Mouse (Mus musculus) thymus, adult 2 months (tissue): ENCODE measurements around the gene Borcs5. TPM values are rescaled to one million over a fixed set of nuclear protein-coding genes. Genes with fewer than 3 reads are reported as not detected.

Source experiments
- DNase-seq: peaks from one replicate; pipeline ENCODE4 v3.0.0; 2021
- H3K27ac ChIP-seq: fragments of 200-500 bp; 2 replicates; pipeline ENCODE4 v1.5.1; 2012; ENCODE audit warnings: low read length, control low read depth; ENCODE audit not compliant: control insufficient read depth, insufficient read depth
- H3K27me3 ChIP-seq: fragments of 200-500 bp; 2 replicates; pipeline ENCODE4 v1.6.1; 2012; ENCODE audit warnings: mild to moderate bottlenecking, low read length, moderate library complexity, mixed read lengths; ENCODE audit not compliant: control insufficient read depth, insufficient read depth
- H3K36me3 ChIP-seq: fragments of 200-500 bp; 2 replicates; pipeline ENCODE4 v1.6.1; 2012; ENCODE audit warnings: mild to moderate bottlenecking, low read length, moderate library complexity; ENCODE audit not compliant: control insufficient read depth, insufficient read depth
- H3K4me1 ChIP-seq: fragments of 200-500 bp; replicated peaks from 2 replicates; pipeline ENCODE4 v1.6.1; 2012; ENCODE audit warnings: low read length; ENCODE audit not compliant: control insufficient read depth, insufficient read depth
- H3K4me3 ChIP-seq: fragments of 200-500 bp; 2 replicates; pipeline ENCODE4 v1.5.1; 2012; ENCODE audit warnings: mild to moderate bottlenecking, low read length, control low read depth, moderate library complexity; ENCODE audit not compliant: control insufficient read depth, insufficient read depth
- CTCF ChIP-seq: fragments of 200-500 bp; IDR thresholded peaks from 2 replicates; pipeline ENCODE4 v1.5.1; 2012; ENCODE audit warnings: mild to moderate bottlenecking, control low read depth, low read length, moderate library complexity, borderline replicate concordance; ENCODE audit not compliant: control insufficient read depth, poor library complexity, insufficient read depth; ENCODE audit errors: extremely low read depth
- POLR2A ChIP-seq: fragments of 200-500 bp; IDR thresholded peaks from 2 replicates; pipeline ENCODE4 v1.6.1; 2012; ENCODE audit warnings: mild to moderate bottlenecking, low read length, control low read depth, moderate library complexity; ENCODE audit not compliant: control insufficient read depth, poor library complexity, insufficient read depth; ENCODE audit errors: extremely low read depth
- WGBS: fragments of 180-500 bp; shearing (Covaris S2); methylation state at CpG from one replicate; pipeline ENCODE4 v1.1.7; 2018; 5-methylcytosine and 5-hydroxymethylcytosine counted together
- polyA plus RNA-seq: library from polyadenylated mRNA; depleted of rRNA; stranded (reverse); fragments of >200 nt; gene quantifications from 2 replicates; pipeline ENCODE4 v1.2.3, GENCODE M21; 2012

The Borcs5 gene
- polyA plus RNA-seq, 1 experiment: 16.9 TPM

DNA sequence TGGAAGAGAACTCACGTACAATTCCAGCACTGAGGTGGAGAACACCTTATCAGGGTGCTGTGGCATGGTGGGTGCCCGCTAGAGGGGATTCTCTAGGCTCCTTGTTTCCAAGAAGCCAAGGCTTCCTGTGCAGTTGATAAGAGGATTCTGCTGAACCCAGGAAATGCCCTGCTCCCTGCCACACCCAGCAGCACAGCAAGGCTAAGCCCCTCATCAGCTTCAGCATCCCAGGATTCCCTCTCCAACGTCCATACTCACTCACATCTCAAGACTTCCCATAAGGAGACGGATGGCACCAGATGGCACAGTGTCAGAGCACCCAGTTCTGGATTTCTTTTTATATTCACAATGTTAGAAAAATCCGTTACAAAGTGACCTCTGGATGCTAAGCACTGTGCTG, 79.8 kb downstream of the Borcs5 start:
- TF ChIP-seq CTCF (no peak), POLR2A (no peak)
- H3K27ac ChIP-seq: no peak overlapping the region
- 94% methylated on average over 5 of the region's 5 CpGs for WGBS
- H3K4me3 ChIP-seq: no peak overlapping the region
- H3K4me1 ChIP-seq: no peaks in the 10 kb centered on the region
- no peaks in the 10 kb centered on the region for H3K36me3 ChIP-seq
- DNase-seq: no peak
- no peaks in the 10 kb centered on the region for H3K27me3 ChIP-seq

DNA sequence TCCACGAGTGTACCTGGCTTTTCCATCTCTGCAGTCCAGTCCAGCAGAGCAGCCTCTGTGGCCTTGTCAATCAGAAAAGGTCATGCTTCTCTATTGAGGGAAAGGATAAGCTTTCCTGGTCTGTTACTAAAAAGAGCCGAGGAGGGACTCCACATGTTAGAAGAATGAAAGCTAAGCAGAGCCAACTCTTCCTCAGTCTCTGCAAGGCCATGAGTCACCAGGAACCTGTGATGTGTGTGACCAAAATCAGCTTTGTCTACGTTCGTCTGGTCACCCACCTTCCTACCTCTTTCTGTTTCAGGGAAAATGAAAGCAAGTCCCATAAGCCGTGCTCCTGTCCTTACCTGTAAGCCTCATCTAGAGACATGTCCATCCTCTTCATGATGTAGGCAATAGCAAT, 80.8 kb downstream of the Borcs5 start:
- no peak overlapping the region for H3K27ac ChIP-seq
- no peak overlapping the region for H3K4me3 ChIP-seq
- DNase-seq: no peak
- no peaks in the 10 kb centered on the region for H3K27me3 ChIP-seq
- TF ChIP-seq POLR2A (no peak), CTCF (no peak)
- H3K36me3 ChIP-seq: no peaks in the 10 kb centered on the region
- WGBS: 90% methylated on average over 5 of the region's 5 CpGs
- no peaks in the 10 kb centered on the region for H3K4me1 ChIP-seq

- H3K36me3 ChIP-seq: no peaks in the 10 kb centered on the region
- no peak for TF ChIP-seq CTCF
- H3K4me1 ChIP-seq: no peaks in the 10 kb centered on the region
- H3K4me3 ChIP-seq: no peak overlapping the region
- no peaks in the 10 kb centered on the region for H3K27me3 ChIP-seq
- H3K27ac ChIP-seq: no peak overlapping the region
- WGBS: 95% methylated on average over 6 of the region's 6 CpGs
- no peak for DNase-seq
Observed at GRCm38 (mm10) chr6:134721729-134722269, 82.5 kb downstream of the Borcs5 start.

- Histone ChIP-seq H3K4me1 (no peaks in the 10 kb centered on the region), H3K27me3 (no peaks in the 10 kb centered on the region), H3K36me3 (no peaks in the 10 kb centered on the region), H3K4me3 (no peak overlapping the region), H3K27ac (no peak overlapping the region)
- no peak for DNase-seq
- no peak for TF ChIP-seq POLR2A
- TF ChIP-seq CTCF: no peak
- WGBS: 98% methylated on average over 8 of the region's 8 CpGs
Observed at GRCm38 (mm10) chr6:134722906-134723305, 83.6 kb downstream of the Borcs5 start.

- no peak overlapping the region for H3K27ac ChIP-seq
- H3K4me1 ChIP-seq: no peaks in the 10 kb centered on the region
- H3K27me3 ChIP-seq: no peaks in the 10 kb centered on the region
- no peak for DNase-seq
- H3K36me3 ChIP-seq: no peaks in the 10 kb centered on the region
- WGBS: 95% methylated on average over 7 of the region's 7 CpGs
- no peak overlapping the region for H3K4me3 ChIP-seq
- no peak for TF ChIP-seq CTCF
Observed at GRCm38 (mm10) chr6:134723326-134723725, 84.0 kb downstream of the Borcs5 start.

GRCm38 (mm10) chr6:134723833-134724553, 84.7 kb downstream of the Borcs5 start:
- WGBS: 88% methylated on average over 9 of the region's 9 CpGs
- no peaks in the 10 kb centered on the region for H3K27me3 ChIP-seq
- no peaks in the 10 kb centered on the region for H3K36me3 ChIP-seq
- H3K27ac ChIP-seq: no peak overlapping the region
- TF ChIP-seq POLR2A: no peak
- TF ChIP-seq CTCF: no peak
- no peaks in the 10 kb centered on the region for H3K4me1 ChIP-seq
- DNase-seq: no peak
- no peak overlapping the region for H3K4me3 ChIP-seq

DNA sequence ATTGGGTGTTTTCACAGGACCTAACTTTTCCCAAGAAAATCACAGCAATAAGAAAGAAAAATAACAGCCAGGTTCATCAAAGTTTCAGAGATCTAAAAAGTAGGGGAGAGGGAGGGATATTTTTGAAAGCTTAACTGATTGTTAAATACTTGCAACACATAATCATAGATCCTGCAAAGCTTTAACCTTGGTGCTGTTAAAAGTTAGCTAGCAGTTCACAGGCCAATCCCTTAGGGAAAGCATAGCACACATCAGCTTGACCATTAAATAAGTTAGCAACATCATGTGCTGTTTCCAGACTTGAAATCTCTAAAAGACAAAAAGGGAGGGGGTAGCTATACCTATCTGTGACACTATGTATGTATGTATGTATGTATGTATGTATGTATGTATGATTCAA, 86.1 kb downstream of the Borcs5 start:
- no peak overlapping the region for H3K27ac ChIP-seq
- no peaks in the 10 kb centered on the region for H3K4me1 ChIP-seq
- DNase-seq: no peak
- TF ChIP-seq CTCF (no peak), POLR2A (no peak)
- H3K36me3 ChIP-seq: no peaks in the 10 kb centered on the region
- no peak overlapping the region for H3K4me3 ChIP-seq
- no peaks in the 10 kb centered on the region for H3K27me3 ChIP-seq
